Mouse (Mus musculus): ENCODE results near the gene Col5a3.

- TF ChIP-seq CTCF (IDR thresholded peaks at IDR 0.05; ENCODE audit: low read depth, low read length) = no peak
- TF ChIP-seq POLR2A (IDR thresholded peaks at IDR 0.05; ENCODE audit: insufficient read depth, low read length) = no peak
These were observed 10.9 kb upstream of the Col5a3 start for GRCm38 (mm10) chr9:20825781-20826180.

All from ES-Bruce4 (cell line).